ENCODE assay signal across 8 mouse cellular contexts in the genomic region with DNA sequence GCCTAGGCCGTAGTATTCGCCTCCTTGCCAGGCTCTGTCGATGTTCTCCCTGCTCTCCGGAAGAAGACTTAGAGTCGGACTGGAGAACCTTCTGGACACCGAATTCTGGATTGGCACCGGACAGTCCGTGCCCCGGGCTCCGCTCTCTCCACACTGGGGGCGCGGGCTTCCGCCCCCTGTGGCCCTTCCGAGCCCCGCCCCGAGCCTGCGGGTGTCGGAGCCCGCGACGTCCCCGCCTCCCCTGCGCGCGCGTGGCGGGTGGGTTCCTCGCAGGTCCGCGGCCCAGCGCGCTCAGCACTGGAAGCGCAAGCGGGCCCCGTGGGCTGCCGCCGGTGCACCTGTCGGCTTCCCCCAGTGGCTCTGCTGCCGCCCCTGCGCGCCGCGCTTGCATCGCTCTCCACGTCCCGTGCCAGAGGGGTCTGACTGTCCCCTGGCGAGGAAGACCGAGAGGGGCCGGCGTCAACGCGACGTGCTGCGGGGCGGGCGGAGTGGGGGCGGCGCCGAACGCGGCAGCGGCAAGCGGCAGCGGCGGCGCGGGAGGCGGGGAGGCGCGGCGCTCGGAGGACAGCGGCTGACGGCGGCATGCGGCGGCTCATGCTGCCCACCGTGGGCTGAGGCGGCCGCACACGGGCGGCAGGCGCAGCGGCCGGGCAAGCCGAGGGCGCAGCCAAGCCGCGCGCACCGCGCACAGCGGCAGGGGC. TPM values are rescaled to one million over a fixed set of nuclear protein-coding genes. Genes with fewer than 3 reads are reported as not detected.
DNase-seq lines count a peak whose midpoint lies in the region; ATAC-seq and TF ChIP-seq lines count a peak whose summit lies in the region.

No protein-coding gene starts in this region.

- WGBS in heart, embryonic 11.5 days (ENCODE audit: insufficient replicate concordance): 1% methylated on average over 81 of the region's 93 CpGs
- under 1% methylated on average over 87 of the region's 93 CpGs for WGBS in liver, embryonic 16.5 days (ENCODE audit: insufficient replicate concordance)

- H3K4me3 ChIP-seq in cortical plate, adult 2 months (ENCODE audit: insufficient read depth, low read length): peak overlapping the region; percentile 64
- peak overlapping the region; percentile 74 for H3K4me3 ChIP-seq in heart, embryonic 11.5 days (ENCODE audit: low read depth, low read length)
- H3K4me3 ChIP-seq in liver, embryonic 16.5 days (ENCODE audit: low read depth, low read length): peak overlapping the region; percentile 65

- peaks cover 11% of the 10 kb centered on the region for H3K4me1 ChIP-seq in cortical plate, adult 2 months (ENCODE audit: control insufficient read depth, insufficient read depth, low read length)
- H3K4me1 ChIP-seq in heart, embryonic 11.5 days (ENCODE audit: control insufficient read depth, insufficient read depth, low read length): peaks cover 16% of the 10 kb centered on the region
- H3K4me1 ChIP-seq in liver, embryonic 16.5 days (ENCODE audit: control insufficient read depth, low read depth, low read length): peaks cover 8% of the 10 kb centered on the region

- H3K9ac ChIP-seq in heart, embryonic 11.5 days (ENCODE audit: low read depth, low read length): peak overlapping the region; percentile 12
- H3K9ac ChIP-seq in liver, embryonic 16.5 days (ENCODE audit: low read depth, low read length): no peak overlapping the region

- no peaks in the 10 kb centered on the region for H3K36me3 ChIP-seq in heart, embryonic 11.5 days (ENCODE audit: control insufficient read depth, insufficient read depth, low read length)
- no peaks in the 10 kb centered on the region for H3K36me3 ChIP-seq in liver, embryonic 16.5 days (ENCODE audit: control insufficient read depth, insufficient read depth)

- no peak for TF ChIP-seq POLR2A in cortical plate, adult 2 months (IDR thresholded peaks at IDR 0.05; ENCODE audit: extremely low read depth, insufficient read depth, low read length)

- peak; percentile 44 for DNase-seq in urinary bladder, adult 2 months (ENCODE audit: low spot score)
- DNase-seq in urinary bladder, postnatal 10 days (ENCODE audit: low spot score): no peak
- peak; percentile 9 to 47 for DNase-seq in kidney, postnatal 25 days
- DNase-seq in retina, postnatal 1 day: peak; percentile 87

- peak; percentile 44; the same call in 1 of the 2 replicates for ATAC-seq in heart, embryonic 11.5 days (replicated peaks; ENCODE audit: insufficient number of reproducible peaks, low FRiP score, low TSS enrichment)
- peak; percentile 2 for ATAC-seq in liver, embryonic 16.5 days (ENCODE audit: low read depth)
- no peak for ATAC-seq in inflammation-experienced regulatory T-cells, adult 6 months

- peaks cover 30% of the 10 kb centered on the region for H3K27me3 ChIP-seq in heart, embryonic 11.5 days (ENCODE audit: control insufficient read depth, insufficient read depth, low read length)
- peaks cover 38% of the 10 kb centered on the region for H3K27me3 ChIP-seq in liver, embryonic 16.5 days (ENCODE audit: control insufficient read depth, insufficient read depth, low read depth, low read length)

- no peak for TF ChIP-seq CTCF in cortical plate, adult 2 months (IDR thresholded peaks at IDR 0.05; ENCODE audit: extremely low read depth, insufficient read depth, low read length)

- H3K9me3 ChIP-seq in heart, embryonic 11.5 days (replicated peaks; ENCODE audit: control insufficient read depth, low read length): no peaks in the 10 kb centered on the region
- H3K9me3 ChIP-seq in liver, embryonic 16.5 days (replicated peaks; ENCODE audit: control insufficient read depth, low read length): no peaks in the 10 kb centered on the region

- H3K27ac ChIP-seq in cortical plate, adult 2 months (ENCODE audit: insufficient read depth, low read length): peak overlapping the region; percentile 98
- H3K27ac ChIP-seq in heart, embryonic 11.5 days (ENCODE audit: low read depth, low read length): no peak overlapping the region
- H3K27ac ChIP-seq in liver, embryonic 16.5 days (ENCODE audit: low read length): no peak overlapping the region

- peak overlapping the region; percentile 95 for H3K4me2 ChIP-seq in heart, embryonic 11.5 days
- H3K4me2 ChIP-seq in liver, embryonic 16.5 days (ENCODE audit: low read depth, low read length): peak overlapping the region; percentile 85

RNA-seq across cellular contexts. Expression of gene Cspg5, which starts 1.5 kb away (rescaled TPM):
- 28.4 and 36.8 TPM in 2 replicates for polyA plus RNA-seq in urinary bladder, adult 2 months (2012; rRNA removed)
- polyA plus RNA-seq in cortical plate, adult 2 months (2012; rRNA removed): 382 and 388 TPM in 2 replicates
- polyA plus RNA-seq in heart, embryonic 11.5 days (2014; fragmentation: Nextera tagmentation; extraction: Ambion mirVana): 0.66 and 1.3 TPM in 2 replicates
- polyA plus RNA-seq in liver, embryonic 16.5 days (2015; fragmentation: Nextera tagmentation; extraction: Ambion mirVana): 0.18 and 0.22 TPM in 2 replicates
- under 1 TPM; 0.13 to 0.27 (median 0.18) TPM for polyA plus RNA-seq in inflammation-experienced regulatory T-cells, adult 6 months (2017; shearing (Covaris generic))

RNA-seq across cellular contexts. Expression of gene Elp6, which starts 59.9 kb away (rescaled TPM):
- 11.1 and 12.2 TPM in 2 replicates for polyA plus RNA-seq in urinary bladder, adult 2 months (2012; rRNA removed)
- polyA plus RNA-seq in cortical plate, adult 2 months (2012; rRNA removed): 18.4 and 20.0 TPM in 2 replicates
- 17.4 and 18.7 TPM in 2 replicates for polyA plus RNA-seq in heart, embryonic 11.5 days (2014; fragmentation: Nextera tagmentation; extraction: Ambion mirVana)
- 6.0 and 6.1 TPM in 2 replicates for polyA plus RNA-seq in liver, embryonic 16.5 days (2015; fragmentation: Nextera tagmentation; extraction: Ambion mirVana)
- polyA plus RNA-seq in inflammation-experienced regulatory T-cells, adult 6 months (2017; shearing (Covaris generic)): 10 to 100 TPM; 17.7 to 19.1 (median 18.9) TPM

Comparison
In these comparisons a context has a peak if more than half of its experiments do, and no peak if none do; other contexts are left out.
1. RNA of gene Cspg5, which starts 1.5 kb away (polyA plus RNA-seq): 382 to 388 TPM in cortical plate, adult 2 months and 28.4 to 36.8 TPM in urinary bladder, adult 2 months; 0.66 to 1.3 TPM in heart, embryonic 11.5 days, 0.18 to 0.22 TPM in liver, embryonic 16.5 days and 0.13 to 0.27 TPM in inflammation-experienced regulatory T-cells, adult 6 months; every median in the first group is over 10 times any median in the second.
2. Peak in every context shown above with its lines, with median percentiles within 50 percentile points of each other: H3K4me3 ChIP-seq.